In genomic region chr17:17516384-17517016, GRCm38 (mm10) we compare ENCODE assay signal across 25 mouse cellular contexts.
DNase-seq lines count a peak whose midpoint lies in the region; ATAC-seq and TF ChIP-seq lines count a peak whose summit lies in the region.
"Had no signal": no experiment of that assay in that cellular context is flagged by ENCODE, and none has a peak within 500 bp of the region (broad histone marks: within the 10 kb centered on the region; RNA-seq: fewer than 3 reads in every experiment).

No protein-coding gene starts in this region.

- ATAC-seq in midbrain, embryonic 11.5 days (ENCODE audit: low FRiP score) = 0 out of 2 replicates have a peak, but pooled peaks have one; percentile 27
- no peak for ATAC-seq in midbrain, embryonic 16.5 days
- ATAC-seq: inflammation-experienced regulatory T-cells, adult 6 months had no signal

- no peak overlapping the region for H3K4me2 ChIP-seq in midbrain, embryonic 11.5 days
- no peak overlapping the region for H3K4me2 ChIP-seq in midbrain, embryonic 16.5 days (ENCODE audit: low read length)
- H3K4me2 ChIP-seq: heart, embryonic 15.5 days; hindbrain, embryonic 13.5 days; liver, embryonic 15.5 days; lung, embryonic 15.5 days had no signal

- no peak overlapping the region for H3K4me3 ChIP-seq in midbrain, embryonic 11.5 days (ENCODE audit: low read depth, low read length)
- H3K4me3 ChIP-seq in midbrain, embryonic 16.5 days (ENCODE audit: low read depth, low read length) = no peak overlapping the region
- no peak overlapping the region for H3K4me3 ChIP-seq in limb, embryonic 10.5 days
- H3K4me3 ChIP-seq: forebrain, embryonic 10.5 days; heart, embryonic 15.5 days; hindbrain, embryonic 13.5 days; liver, embryonic 15.5 days; lung, embryonic 15.5 days had no signal

- no peaks in the 10 kb centered on the region for H3K4me1 ChIP-seq in midbrain, embryonic 11.5 days (ENCODE audit: control insufficient read depth, insufficient read depth, low read length)
- H3K4me1 ChIP-seq in midbrain, embryonic 16.5 days (ENCODE audit: control insufficient read depth, insufficient read depth, low read length) = no peaks in the 10 kb centered on the region
- H3K4me1 ChIP-seq in limb, embryonic 10.5 days = peaks cover 9% of the 10 kb centered on the region; the same call in 1 of the 2 replicates
- H3K4me1 ChIP-seq: forebrain, embryonic 10.5 days; heart, embryonic 15.5 days; hindbrain, embryonic 13.5 days; liver, embryonic 15.5 days; lung, embryonic 15.5 days had no signal

- TF ChIP-seq POLR2A in brain, embryonic 14.5 days (IDR thresholded peaks at IDR 0.05; ENCODE audit: borderline replicate concordance, extremely low read depth, insufficient read depth, insufficient read length, poor library complexity, severe bottlenecking) = no peak

- TF ChIP-seq CTCF in brain, embryonic 14.5 days (IDR thresholded peaks at IDR 0.05; ENCODE audit: borderline replicate concordance, extremely low read depth, insufficient read depth, insufficient read length) = no peak

- H3K27me3 ChIP-seq in midbrain, embryonic 11.5 days (ENCODE audit: control insufficient read depth, insufficient read depth, low read length) = no peaks in the 10 kb centered on the region
- no peaks in the 10 kb centered on the region for H3K27me3 ChIP-seq in midbrain, embryonic 16.5 days (ENCODE audit: control insufficient read depth, insufficient read depth, low read depth, low read length)
- H3K27me3 ChIP-seq in limb, embryonic 10.5 days (ENCODE audit: low read depth, poor library complexity, severe bottlenecking) = no peaks in the 10 kb centered on the region
- H3K27me3 ChIP-seq: heart, embryonic 15.5 days; hindbrain, embryonic 13.5 days; liver, embryonic 15.5 days; lung, embryonic 15.5 days had no signal

- no peaks in the 10 kb centered on the region for H3K36me3 ChIP-seq in midbrain, embryonic 11.5 days (ENCODE audit: control insufficient read depth, insufficient read depth, low read length)
- peaks cover 2% of the 10 kb centered on the region; the same call in 1 of the 2 replicates for H3K36me3 ChIP-seq in midbrain, embryonic 16.5 days (ENCODE audit: control insufficient read depth, insufficient read depth, low read length)
- peaks cover 17% of the 10 kb centered on the region; the same call in 1 of the 2 replicates for H3K36me3 ChIP-seq in limb, embryonic 10.5 days
- H3K36me3 ChIP-seq: forebrain, embryonic 10.5 days; heart, embryonic 15.5 days; hindbrain, embryonic 13.5 days; liver, embryonic 15.5 days; lung, embryonic 15.5 days had no signal

- H3K9ac ChIP-seq in midbrain, embryonic 11.5 days (ENCODE audit: low read length) = no peak overlapping the region
- H3K9ac ChIP-seq in midbrain, embryonic 16.5 days (ENCODE audit: low read depth, low read length) = no peak overlapping the region
- H3K9ac ChIP-seq: heart, embryonic 15.5 days; hindbrain, embryonic 13.5 days; liver, embryonic 15.5 days; lung, embryonic 15.5 days had no signal

- H3K9me3 ChIP-seq in midbrain, embryonic 11.5 days (ENCODE audit: control insufficient read depth, low read length) = no peaks in the 10 kb centered on the region
- H3K9me3 ChIP-seq in midbrain, embryonic 16.5 days (replicated peaks; ENCODE audit: control insufficient read depth, low read length, poor library complexity, severe bottlenecking) = no peaks in the 10 kb centered on the region
- H3K9me3 ChIP-seq in limb, embryonic 10.5 days (replicated peaks) = no peaks in the 10 kb centered on the region
- H3K9me3 ChIP-seq: forebrain, embryonic 10.5 days; heart, embryonic 15.5 days; hindbrain, embryonic 13.5 days; liver, embryonic 15.5 days; lung, embryonic 15.5 days had no signal

- H3K27ac ChIP-seq in midbrain, embryonic 11.5 days (ENCODE audit: low read depth, low read length) = no peak overlapping the region
- H3K27ac ChIP-seq in midbrain, embryonic 16.5 days (ENCODE audit: low read length) = no peak overlapping the region
- peak overlapping the region; percentile 21; the same call in 1 of the 2 replicates for H3K27ac ChIP-seq in limb, embryonic 10.5 days
- H3K27ac ChIP-seq: forebrain, embryonic 10.5 days; heart, embryonic 15.5 days; hindbrain, embryonic 13.5 days; liver, embryonic 15.5 days; lung, embryonic 15.5 days; macrophage had no signal

- 81% methylated on average over 4 of the region's 4 CpGs for WGBS in midbrain, embryonic 11.5 days
- WGBS in midbrain, embryonic 16.5 days = 66% methylated on average over 4 of the region's 4 CpGs
- WGBS in limb, embryonic 10.5 days = 65% methylated on average over 4 of the region's 4 CpGs

- no peak for DNase-seq in midbrain, embryonic 11.5 days (ENCODE audit: low spot score, missing footprints)
- peak; percentile 2 for DNase-seq in brain, embryonic 14.5 days (ENCODE audit: low read depth)
- no peak for DNase-seq in limb, embryonic 10.5 days (ENCODE audit: low spot score)
- DNase-seq in neural tube, embryonic 10.5 days (ENCODE audit: extremely low spot score, low spot score) = no peak
- no peak for DNase-seq in MN1 (ENCODE audit: low spot score)
- DNase-seq in heart, adult 18-20 months = no peak
- no peak for DNase-seq in cerebellum, adult 9-10 months
- DNase-seq: adrenal gland, adult 2 months; cerebellum, postnatal 10 days; gastrocnemius, postnatal 36 days; heart, postnatal 36 days; kidney, postnatal 4 days; left cerebral cortex, postnatal 4 days; liver; right cerebral cortex, postnatal 14 days; spleen, adult 18-20 months; thymus, postnatal 36 days had no signal
